Mouse (Mus musculus) frontal cortex, postnatal 10 days (tissue): ENCODE data around the gene Dnajb5.

Source experiments
- DNase-seq, 2 experiments: peaks; one replicate each; pipeline ENCODE4 v3.0.0; 2022; ENCODE audit warnings: low spot score in 2 of 2, mixed read lengths in 1 of 2

Gene Dnajb5

GRCm38 (mm10) chr4:42944185-42944584 is 5.4 kb upstream of the Dnajb5 start:
- no peak for DNase-seq

DNA sequence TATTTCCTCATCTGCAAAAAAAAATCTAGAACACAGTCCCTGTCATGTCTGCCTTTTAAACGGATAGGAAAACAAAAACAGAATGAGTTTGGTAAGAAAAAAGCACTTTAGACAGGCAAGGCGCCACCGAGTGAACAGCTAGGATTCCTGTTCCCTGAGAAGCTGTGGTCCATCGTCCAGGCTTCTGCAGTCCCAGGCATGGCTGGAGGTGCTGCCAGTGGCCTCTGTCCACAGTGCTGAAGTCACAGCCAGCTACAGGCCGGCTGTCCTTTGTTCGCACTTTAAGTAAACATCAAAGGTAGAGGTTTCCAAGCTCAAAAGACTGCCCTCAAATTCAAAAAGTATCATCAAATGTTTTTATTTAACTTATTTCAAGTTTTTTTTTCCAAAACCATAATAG is 4.6 kb upstream of the Dnajb5 start:
- DNase-seq = no peak

DNA sequence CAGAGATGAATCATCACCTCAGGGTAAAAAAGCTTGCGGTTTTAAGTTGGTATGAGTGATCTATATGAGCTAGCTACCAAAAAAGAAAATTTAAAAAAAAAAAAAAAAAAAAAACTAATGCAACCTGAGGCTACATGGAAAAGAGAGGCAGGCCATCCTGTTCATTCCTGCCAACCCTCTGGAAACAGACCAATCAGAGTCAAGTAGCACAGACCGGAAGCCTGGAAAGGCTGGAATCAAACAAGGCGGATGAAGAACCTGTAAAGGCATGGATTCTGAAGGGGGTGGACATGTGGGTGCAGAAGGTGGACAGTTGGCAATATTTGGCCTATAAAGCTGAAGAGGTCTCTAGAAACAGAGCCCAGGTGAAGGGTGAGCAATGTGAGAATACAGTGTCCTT is 4.2 kb upstream of the Dnajb5 start:
- DNase-seq = no peak

- no peak for DNase-seq
Observed at GRCm38 (mm10) chr4:42945952-42946351, 3.7 kb upstream of the Dnajb5 start.

DNA sequence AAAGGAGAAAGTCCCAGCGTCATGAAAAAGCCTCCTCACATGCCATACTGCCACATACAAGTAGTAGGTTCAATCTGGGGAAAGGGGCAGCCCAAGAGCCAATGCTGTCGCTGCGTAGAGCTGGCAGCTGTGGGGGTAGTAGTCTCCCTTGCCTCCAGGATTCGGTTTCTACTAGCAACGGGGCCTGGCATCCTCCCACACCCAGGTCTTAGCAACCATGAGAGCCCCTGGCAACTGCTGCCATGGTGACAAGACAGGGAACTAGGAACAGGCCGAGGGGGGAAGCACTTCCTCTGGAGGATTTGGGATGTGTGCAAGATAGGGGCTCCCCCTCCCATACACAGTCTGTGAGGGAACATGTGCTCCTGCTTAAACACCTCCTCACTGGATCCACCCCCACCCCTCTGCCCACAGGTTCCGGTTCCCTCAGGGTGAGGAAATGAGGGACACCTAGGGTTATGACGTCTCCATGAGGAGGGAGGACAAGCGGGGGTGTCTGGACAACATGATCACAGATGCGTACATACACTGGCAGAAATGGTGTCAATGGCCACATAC is 2.8 kb upstream of the Dnajb5 start:
- DNase-seq = peak; percentile 89 to 96

- DNase-seq = no peak
Observed at GRCm38 (mm10) chr4:42948527-42948926, 1.1 kb upstream of the Dnajb5 start.

GRCm38 (mm10) chr4:42949051-42949675 is 451 bp upstream of the Dnajb5 start:
- no peak for DNase-seq

GRCm38 (mm10) chr4:42950065-42950558 is 498 bp downstream of the Dnajb5 start:
- DNase-seq = peak; percentile 87 to 92

DNA sequence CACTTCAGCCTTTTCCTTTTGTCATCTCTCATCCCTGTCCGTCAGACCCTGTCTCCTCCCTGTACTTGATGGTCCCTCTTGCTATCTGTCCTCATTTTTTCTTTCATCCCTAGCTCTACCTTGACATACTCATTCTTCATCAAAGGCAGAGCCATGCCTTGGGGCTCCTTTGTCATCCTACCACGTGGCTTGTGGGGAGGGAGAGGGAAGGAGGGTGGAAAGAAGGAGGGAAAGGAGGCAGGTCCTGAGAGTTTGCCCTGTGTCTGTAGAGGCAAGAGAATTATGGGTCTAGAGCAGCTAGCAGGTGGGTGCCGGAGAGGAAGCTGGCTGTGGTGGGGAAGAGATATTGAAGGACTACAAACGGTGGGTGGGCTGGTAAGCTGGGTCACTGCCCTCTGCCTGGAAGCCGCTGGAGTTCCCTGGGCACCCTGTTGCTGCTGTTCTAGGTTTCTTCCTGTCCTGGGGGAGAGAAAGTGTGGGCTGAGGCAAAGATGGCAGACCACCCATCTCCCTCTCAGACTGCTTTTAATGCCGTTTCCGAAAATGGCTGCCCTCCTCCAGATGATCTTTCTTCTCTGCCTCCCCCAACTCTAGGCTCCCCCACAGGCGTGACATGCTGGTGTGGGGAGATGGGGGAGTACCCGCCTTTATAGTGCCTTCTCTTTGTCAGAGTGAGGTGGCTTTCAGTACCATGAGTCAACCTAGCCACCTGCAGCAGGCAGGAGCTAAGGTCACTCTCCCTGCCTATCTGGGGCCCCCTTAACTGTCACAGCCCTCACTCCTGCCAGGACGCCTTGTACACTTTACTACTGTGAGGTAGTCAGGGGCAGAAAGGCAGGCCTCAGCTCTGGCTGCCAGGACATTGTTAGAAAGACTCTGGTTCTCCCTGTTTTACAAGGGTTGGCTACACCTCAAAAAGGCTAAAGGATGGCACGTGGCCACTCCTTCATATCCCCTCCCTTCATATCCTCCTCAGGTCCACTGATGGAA is 1.9 kb downstream of the Dnajb5 start:
- DNase-seq = no peak

DNA sequence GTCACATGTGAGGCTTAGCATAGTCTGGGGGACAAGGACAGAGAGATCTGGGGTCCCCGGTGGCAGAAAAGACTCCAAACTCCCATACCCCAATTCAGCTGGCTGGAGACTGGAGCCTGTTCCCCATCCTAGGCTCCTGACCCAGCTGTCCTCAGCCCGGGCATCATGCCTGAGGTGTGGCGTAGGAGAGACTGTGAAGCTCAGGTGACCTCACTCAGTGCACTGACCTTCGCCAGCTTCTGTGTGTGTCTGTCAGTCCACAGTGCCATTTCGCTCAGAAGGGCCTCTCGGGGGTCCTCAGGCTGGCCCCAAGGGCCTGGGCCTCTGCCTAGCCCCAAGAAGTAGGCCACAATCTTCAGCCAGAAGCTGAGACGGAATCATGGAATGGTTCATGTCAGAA is 2.9 kb downstream of the Dnajb5 start:
- DNase-seq = no peak

DNA sequence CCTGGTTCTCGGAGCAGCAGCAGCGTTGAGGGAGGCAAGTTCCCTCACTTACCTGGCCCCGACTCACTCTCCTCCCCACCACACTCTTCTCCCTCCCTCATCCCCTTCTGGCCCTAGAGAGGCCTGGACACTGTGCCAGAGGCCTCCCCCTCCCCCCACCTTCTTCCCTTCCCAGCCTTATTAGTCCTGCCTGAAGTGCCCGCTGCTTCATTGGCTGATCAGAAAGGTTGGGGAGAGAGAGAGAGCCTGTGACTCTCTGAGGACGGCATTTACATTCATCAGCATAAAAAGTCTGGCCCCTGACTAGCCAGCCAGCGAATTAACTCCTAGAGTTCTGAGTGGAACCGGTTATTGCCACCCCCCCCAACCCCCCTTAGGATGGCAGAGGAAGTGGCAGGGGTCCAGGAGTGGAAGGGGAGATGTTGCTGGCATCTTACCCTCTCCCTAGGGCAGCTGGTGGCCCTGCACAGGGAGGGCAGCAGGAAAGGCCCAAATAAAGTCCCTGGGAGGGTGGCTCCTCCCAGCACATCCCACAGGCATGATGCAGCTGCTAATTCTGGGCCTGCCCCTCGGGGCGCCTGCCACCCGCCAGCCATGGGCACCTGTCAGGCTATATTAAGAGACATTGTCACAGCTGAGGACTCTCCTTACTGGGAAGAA is 4.0 kb downstream of the Dnajb5 start:
- peak in 1 of 2 experiments; percentile 59 for DNase-seq

DNA sequence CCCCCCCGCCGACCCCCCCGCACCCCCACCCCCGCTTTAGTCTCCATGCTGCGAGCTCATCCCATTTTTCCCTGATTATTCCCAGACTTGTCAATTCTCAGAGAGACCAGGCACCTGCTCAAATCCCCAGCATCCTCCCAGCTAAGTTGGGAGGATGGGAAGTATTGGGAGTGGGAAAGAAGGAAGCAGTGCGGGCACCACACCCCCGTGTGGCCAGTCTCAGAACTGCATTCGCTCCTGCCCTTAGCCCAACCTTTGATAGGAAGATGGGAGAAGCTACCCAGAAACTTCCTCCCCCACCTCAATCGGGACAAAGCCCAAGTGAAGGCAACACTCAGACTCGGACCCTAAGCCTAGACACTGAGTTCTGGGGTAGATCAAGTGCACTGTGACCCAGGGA is 4.7 kb downstream of the Dnajb5 start:
- peak; percentile 73 to 79 for DNase-seq

DNA sequence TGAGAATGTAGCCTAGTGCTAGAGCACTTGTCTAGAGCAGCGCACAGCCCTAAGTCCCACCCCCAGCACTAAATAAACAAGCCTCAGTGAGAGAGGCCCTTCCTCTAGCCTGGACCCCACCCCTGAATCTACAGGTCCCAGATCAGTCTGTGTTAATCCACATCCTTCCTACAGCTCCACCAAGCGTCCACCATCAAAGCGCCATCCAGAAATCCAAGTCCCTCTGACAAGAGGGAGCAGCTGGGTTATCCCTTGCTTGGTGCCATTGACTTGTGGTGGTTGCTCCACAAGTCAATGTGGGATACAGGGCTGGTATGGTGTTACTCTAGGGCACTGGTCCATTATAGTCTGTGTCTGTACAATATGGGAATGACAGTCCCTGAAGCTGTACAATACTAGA is 5.6 kb downstream of the Dnajb5 start:
- no peak for DNase-seq

DNA sequence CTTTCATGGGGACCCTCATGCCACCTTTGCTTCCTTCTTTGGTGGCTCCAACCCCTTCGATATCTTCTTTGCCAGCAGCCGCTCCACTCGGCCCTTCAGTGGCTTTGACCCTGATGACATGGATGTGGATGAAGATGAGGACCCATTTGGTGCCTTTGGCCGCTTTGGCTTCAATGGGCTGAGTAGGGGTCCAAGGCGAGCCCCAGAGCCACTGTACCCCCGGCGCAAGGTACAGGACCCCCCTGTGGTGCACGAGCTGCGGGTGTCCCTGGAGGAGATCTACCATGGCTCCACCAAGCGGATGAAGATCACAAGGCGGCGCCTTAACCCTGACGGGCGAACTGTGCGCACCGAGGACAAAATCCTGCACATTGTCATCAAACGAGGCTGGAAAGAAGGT is 7.0 kb downstream of the Dnajb5 start:
- DNase-seq = no peak

DNA sequence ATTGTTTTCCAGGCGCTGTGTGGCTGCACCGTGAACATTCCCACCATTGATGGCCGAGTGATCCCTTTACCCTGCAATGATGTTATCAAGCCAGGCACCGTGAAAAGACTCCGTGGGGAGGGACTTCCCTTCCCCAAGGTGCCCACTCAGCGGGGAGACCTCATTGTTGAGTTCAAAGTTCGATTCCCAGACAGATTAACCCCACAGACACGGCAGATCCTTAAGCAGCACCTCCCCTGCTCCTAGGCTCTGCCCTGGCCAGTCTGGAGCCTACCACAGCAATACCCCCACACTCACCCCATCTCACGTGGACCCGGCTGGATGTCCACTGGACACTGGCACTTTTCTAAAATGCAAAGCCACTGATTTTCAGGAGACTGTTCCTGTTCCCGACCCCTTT is 7.7 kb downstream of the Dnajb5 start:
- no peak for DNase-seq

DNA sequence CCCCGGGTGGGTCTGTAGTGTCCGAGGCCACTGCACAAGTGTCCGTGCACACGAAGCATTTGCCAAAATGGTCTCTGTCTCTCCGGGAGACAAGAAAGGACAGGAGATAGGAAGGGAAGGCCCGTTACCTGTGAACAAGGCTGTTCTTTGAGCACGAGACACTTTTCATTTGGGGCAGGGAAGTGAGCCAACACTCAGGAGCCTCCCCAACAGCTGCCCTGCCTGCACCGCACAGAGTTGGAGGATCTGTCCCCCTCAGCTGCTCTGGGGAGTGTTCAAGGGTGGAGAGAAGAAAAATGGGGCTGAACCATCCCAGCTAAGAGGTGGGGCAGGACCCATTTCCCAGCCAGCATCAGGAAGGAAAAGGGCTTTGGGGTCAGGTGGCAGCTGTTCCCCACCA is 8.4 kb downstream of the Dnajb5 start:
- DNase-seq = no peak

DNA sequence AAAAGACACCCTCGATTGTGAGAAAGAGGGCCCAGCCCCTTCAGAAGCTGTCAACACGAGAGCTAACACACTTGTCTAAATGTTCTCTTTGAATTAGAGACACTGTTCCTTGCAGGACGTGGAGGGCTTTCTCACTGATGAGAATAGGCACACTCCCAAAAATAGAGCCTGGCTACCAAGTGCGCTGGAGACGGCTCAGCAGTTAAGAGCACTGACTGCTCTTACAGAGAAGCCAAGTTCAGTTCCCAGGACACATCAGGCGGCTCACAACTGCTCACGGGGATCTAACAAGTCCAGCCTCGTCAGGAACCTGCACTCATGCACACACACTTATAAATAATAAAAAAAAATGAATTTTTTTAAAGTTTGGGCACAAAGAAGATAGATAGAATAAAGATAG is 9.3 kb downstream of the Dnajb5 start:
- no peak for DNase-seq

DNA sequence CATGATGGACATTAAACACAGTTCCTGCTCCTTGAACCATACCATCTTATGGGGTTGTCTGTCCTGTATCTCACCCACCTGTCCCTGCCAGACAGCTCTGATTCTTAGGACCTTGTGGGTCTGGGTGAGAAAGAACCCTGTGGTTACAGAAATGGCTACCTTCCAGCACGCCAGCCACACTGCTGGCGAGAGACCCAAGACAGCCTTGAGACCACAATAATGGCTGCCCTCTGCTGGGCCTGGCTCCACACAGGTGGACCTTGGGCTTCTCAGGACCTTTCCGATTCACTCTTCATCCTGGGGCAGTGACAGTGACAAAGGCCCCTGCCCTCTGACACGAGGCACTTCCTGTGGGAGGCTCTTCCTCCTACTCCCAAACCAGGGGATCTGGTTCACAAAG is 9.8 kb downstream of the Dnajb5 start:
- no peak for DNase-seq

GRCm38 (mm10) chr4:42961592-42961991 is 12.0 kb downstream of the Dnajb5 start:
- DNase-seq = no peak

GRCm38 (mm10) chr4:42963480-42963879 is 13.9 kb downstream of the Dnajb5 start:
- DNase-seq = no peak

DNA sequence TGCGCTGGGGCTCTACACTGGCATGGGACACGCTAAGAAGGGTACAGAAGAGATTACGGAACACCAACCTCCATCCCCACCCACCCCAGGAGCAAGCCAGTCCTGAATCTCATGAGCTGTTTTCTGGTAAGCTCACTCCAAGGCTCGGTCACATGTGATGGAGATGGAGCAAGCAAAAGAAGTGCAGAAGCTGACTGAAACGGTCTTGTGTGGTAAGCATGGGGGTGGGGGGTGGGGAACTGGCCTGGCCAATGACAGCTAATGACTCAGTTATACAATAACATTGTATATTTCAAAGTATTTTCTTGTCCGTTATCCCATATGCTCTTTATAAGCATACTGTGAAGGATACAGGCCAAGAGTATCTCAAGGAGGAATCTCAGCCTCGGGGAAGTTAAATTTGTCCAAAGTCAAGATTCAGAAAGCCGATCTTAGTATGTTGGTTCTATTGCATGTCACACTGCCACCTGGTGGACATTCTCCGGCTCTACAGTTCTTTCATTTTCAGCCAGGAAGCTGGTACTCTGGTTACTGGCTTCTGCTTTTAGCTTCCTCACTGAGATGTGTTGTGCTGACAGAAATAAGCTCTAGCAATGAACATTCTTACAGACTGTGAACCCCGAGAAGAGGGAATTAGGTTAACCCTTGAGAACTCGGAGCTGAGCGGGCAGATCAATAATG is 15.6 kb downstream of the Dnajb5 start:
- no peak for DNase-seq

GRCm38 (mm10) chr4:42969304-42969703 is 19.7 kb downstream of the Dnajb5 start, which contains the start of gene 1700022I11Rik:
TSS of gene 1700022I11Rik (plus strand) at chr4:42969604.
- no peak for DNase-seq
